In genomic region chr1:52179939-52180568, GRCm38 (mm10) we compare ENCODE assay signal across 12 mouse cellular contexts.
DNase-seq lines count a peak whose midpoint lies in the region.
"Had no signal": no experiment of that assay in that cellular context is flagged by ENCODE, and none has a peak within 500 bp of the region (broad histone marks: within the 10 kb centered on the region; RNA-seq: fewer than 3 reads in every experiment).

No protein-coding gene starts in this region.

- peak; percentile 77 for DNase-seq in cerebellum, adult 11-12 months
- DNase-seq in cerebellum, postnatal 10 days: no peak
- DNase-seq in cerebellum, adult 18-20 months: peak; percentile 57 to 74
- peak; percentile 86 for DNase-seq in cerebellum, adult 9-10 months
- DNase-seq in ovary, postnatal 14 days (ENCODE audit: low spot score): no peak
- DNase-seq in retina, postnatal 1 day: no peak
- DNase-seq: adrenal gland, postnatal 14 days; forebrain, postnatal 0 days; gastrocnemius, postnatal 36 days; heart, adult 11 months; heart, postnatal 36 days; kidney, adult 11 months had no signal

Comparison
In these comparisons a context has a peak if more than half of its experiments do, and no peak if none do; other contexts are left out.
1. DNase-seq: peak in cerebellum, adult 11-12 months (single experiment), cerebellum, adult 18-20 months (2 of 2) and cerebellum, adult 9-10 months (single experiment); none in cerebellum, postnatal 10 days (0 of 2), ovary, postnatal 14 days (single experiment) and retina, postnatal 1 day (single experiment).